Mouse (Mus musculus): ENCODE results near the gene Nptxr.

Nptxr gene

DNA sequence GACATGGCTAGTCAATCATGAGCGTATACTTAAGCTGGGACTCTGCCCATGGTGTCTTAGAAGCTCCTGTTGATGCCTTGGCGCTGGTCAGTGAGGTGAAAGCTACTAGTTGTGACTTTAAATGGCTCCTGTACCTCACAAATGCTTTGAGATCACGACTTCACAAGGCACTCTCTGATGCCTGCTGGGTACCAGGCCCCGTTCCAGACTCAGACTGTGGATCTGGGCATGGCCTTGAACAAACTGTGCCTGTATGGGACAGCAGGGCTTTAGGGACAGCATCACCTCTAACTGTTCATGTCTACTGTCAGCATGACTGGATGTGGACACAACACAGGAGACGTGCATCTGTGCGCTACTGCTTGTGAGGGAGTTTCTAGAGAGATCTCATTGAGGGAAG is 13.7 kb downstream of the Nptxr start:
- DNase-seq (ENCODE audit: low spot score in 2 of 2), result no peak

DNA sequence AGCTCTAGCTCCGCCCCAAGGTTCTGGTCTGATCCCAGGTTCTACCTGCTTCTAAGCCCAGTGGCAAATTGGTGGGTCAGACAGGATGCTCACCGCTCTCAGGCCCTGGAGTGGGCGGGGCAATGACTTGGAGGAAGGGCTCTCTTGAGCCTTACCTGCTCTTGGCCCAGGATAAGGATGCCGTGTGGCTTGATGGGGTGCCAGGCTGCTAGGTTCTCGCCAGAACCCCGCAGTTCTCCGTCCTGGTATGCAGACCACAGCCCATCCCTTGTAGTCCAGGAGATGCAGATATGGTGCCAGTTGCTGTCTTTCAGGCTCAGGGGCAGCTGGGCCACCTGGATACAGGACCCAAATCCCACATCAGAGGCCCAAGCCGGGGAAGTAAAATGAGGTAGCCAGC is 14.5 kb downstream of the Nptxr start:
- DNase-seq (ENCODE audit: low spot score in 2 of 2), result no peak

- DNase-seq (ENCODE audit: low spot score in 2 of 2), result no peak
Observed at GRCm38 (mm10) chr15:79787815-79788214, 16.8 kb downstream of the Nptxr start.

GRCm38 (mm10) chr15:79785056-79785455 is 19.5 kb downstream of the Nptxr start:
- DNase-seq (ENCODE audit: low spot score in 2 of 2), result no peak

DNA sequence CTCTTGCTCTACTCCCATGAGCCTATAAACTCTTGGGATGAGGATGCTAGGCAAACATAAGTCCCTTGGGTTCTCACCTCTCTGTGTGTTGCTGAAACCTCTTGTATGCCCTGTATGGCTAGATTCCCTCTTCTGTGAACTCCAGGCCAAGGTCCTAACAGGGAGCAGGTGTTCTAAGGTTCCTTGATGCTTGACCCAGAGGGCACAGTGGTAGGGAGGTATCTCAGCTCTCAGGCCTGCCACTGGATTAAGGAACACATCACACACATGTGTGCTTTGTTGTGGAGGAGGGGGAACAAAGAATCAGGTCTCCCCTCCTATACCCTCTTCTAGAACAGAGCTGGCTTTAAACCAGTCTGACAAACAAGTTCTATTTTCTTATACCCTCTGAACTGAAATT is 26.8 kb downstream of the Nptxr start, which contains the start of gene Dnal4:
TSS of gene Dnal4 (minus strand) at position 101 of the 400 bp plus-strand sequence.
- DNase-seq (ENCODE audit: low spot score in 2 of 2), result no peak

DNA sequence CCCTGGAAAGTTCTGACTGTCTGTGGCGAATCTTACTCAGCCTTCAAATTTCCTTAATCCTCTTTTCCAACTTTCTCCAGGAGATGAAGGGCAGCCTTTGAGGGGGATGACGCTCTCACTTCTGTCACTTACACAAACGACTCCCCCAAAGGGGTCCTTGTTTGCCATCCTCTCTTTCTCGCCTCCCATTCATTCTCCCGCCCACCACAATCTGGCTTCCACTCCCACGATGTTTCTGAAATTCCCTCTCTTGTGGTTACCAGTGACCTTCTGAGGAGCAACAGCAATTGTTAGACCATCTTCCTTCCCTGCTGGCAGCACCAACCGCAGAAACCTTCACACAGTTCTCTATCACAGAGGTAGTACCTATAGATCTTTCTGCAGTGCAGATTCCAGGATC is 28.9 kb downstream of the Nptxr start:
- DNase-seq (ENCODE audit: low spot score in 2 of 2), result no peak

- peak; percentile 90 to 96 for DNase-seq (ENCODE audit: low spot score in 2 of 2)
Observed at GRCm38 (mm10) chr15:79774117-79775027, 30.2 kb downstream of the Nptxr start.

DNA sequence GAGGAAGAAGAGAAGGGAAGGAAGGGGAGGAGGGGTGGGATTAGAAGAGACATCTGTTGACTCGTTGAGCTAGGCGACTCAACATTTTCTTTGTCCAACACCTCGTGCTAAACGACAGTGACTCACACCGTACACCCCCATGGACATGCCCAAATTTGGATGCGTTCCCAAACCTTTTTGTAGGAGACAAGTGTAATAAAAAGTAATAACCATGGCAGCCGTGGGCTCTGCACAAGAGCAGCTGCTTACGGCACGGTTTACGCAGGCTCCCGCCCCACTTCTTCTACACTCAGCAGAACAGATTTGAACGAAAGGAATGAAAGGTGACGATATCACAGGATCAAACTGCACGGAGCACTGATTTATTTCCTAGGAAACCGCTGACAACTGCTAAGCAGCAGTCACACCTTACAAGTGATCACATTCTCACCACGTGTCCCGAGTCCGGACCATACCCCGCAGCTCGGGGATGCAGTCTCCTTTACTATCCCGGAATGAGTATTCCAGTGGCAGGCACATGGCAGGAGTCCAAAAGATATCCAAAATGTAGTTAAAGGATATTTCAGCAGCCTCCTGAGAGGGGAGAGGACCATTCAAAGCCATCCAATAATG is 33.8 kb downstream of the Nptxr start:
- no peak for DNase-seq (ENCODE audit: low spot score in 2 of 2)

- DNase-seq (ENCODE audit: low spot score in 2 of 2), result no peak
Observed at GRCm38 (mm10) chr15:79768302-79768701, 36.3 kb downstream of the Nptxr start.

DNA sequence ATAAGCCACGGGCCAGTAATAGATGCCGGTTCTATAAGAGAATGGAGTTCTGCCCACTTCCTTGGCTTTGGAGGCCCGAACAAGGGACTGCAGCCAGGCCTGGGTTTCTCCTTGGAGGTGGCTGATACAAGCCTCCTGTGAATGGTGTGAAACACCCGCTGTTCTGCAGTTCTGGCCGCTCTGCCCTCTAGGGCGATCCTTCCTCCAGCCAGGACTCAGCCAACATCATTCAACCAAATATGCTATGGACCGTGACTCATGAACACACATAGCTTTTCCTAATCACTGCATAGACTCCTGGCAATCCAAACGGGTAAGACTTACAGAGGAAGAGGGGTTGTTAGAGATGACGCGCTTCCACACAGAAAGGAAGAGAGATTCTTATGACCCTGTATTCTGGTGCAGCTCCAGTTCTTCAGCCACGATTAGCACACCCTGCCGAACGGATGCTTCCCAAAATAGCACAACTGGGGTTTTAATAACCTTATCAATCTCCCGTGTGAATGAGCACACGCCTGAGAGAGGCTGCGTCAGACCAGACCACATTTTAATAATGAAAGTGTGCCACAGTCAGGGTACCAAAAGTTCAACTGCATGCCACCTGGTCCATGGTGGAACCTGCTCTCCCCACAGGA is 37.1 kb downstream of the Nptxr start:
- DNase-seq (ENCODE audit: low spot score in 2 of 2), result no peak

DNA sequence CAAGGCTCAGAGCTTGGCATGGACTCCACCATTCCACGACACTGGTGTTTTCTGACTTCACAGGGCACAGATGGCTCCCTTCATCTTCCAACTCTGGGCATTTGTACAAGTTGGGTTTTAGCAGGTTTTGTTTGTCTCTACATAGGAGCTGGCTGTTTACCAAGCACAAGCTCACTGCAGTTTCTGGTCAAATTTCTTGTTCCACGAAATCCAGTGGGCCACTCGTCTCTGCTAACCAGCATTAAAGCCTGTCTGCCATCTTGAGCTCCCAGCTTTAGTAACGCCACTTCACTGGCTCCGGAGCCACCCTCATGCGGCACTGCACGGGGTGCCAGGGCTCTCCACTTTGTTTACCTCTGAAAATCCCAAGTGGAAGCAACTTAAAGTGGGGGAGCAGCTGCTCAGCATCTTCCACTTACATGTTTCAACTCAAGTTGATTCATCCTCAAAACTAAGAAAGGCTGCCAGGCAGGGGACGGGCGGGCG is 37.9 kb downstream of the Nptxr start:
- DNase-seq (ENCODE audit: low spot score in 2 of 2), result no peak

- no peak for DNase-seq (ENCODE audit: low spot score in 2 of 2)
Observed at GRCm38 (mm10) chr15:79766168-79766567, 38.4 kb downstream of the Nptxr start.

- no peak for DNase-seq (ENCODE audit: low spot score in 2 of 2)
Observed at GRCm38 (mm10) chr15:79765361-79765760, 39.2 kb downstream of the Nptxr start.

GRCm38 (mm10) chr15:79764539-79765267 is 39.9 kb downstream of the Nptxr start:
- DNase-seq (ENCODE audit: low spot score in 2 of 2), result no peak

DNA sequence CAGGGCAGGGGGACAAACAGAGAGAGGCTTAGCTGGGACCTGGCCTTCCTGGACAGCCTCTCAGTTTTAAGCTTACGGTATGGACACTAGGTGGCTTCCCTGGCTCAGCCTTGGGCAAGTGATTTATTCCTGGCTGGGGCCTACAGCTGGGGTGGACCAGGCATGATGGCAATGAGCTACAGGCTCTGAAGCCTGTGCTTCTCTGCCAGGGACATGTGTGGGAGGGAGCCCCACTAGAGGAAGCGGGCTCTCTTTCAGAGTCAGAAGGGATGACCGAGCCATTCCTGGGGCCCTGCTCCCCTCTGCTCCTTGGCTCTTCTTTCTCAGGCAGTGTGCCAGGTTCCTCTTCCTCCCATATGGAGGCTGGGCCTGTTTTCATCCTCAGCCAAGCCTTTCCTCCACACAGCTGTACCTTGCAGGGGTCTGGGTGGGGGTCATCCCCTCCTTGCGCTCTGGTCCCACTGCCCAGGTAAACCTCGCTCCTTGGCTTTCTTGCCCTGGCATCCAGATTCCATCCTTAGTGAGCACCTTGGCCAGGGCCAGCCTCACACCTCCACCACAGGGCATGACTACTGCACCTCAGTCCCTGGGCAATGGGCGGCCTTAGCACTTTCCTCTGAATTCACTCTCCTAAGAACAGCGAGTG is 40.8 kb downstream of the Nptxr start:
- no peak for DNase-seq (ENCODE audit: low spot score in 2 of 2)

DNA sequence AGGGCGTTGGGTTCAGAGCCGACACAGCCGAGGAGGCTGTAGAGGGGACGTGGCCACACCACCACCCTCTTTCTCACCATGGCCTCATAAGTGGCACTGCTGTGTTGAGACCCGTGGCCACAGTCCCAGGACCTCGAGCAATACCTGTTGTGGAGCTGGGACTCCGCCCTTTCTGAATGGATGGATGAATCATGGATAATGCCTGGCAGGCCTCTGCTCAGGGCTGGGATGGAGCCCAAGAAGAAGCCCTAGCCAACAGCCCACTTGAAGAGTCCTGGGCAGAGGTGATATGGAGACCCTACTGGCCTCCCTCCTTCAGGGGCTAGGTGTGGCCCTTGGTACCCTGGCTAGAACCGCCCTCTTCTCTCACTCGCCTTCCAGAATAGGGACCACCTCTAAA is 41.6 kb downstream of the Nptxr start:
- no peak for DNase-seq (ENCODE audit: low spot score in 2 of 2)

DNA sequence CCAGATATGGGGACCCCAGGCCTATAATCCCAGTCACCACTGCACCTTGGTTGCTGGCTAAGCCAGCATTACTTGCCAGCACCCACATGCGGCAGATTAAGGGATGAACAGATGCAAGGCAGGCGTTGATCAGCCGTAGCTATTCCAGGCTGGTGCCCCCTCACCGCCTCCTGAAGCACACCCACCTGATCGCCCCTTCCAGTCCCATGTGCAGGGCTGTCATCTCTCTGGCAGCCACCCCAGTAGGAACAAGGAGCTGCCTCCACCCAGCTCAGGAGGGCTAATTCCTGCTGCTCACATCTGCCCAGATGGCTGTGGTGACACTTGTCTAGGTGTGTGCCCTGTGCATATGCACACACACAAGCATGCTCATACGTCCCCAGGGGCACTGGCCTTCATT is 43.6 kb downstream of the Nptxr start:
- DNase-seq (ENCODE audit: low spot score in 2 of 2), result no peak

DNA sequence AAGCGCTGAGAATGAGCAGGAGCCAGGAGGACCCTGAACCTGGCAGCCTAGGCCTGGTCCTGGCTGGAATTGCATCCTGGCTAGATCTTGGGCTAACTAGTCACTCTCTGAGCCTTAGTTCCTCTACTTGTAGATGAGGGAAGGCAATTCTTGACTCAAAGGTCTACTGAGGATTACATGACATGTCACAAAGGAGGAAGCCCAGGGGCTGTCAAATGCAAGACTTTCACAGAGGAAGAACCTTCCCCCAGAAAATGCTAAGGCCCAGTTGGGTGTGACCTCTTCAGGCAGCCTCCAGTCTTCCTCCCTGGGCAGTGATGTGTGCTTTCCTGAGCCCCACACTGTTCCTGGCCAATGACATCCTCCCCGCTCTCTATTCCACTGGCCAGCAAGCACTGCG is 47.4 kb downstream of the Nptxr start:
- DNase-seq (ENCODE audit: low spot score in 2 of 2), result no peak

GRCm38 (mm10) chr15:79755977-79756625 is 48.5 kb downstream of the Nptxr start:
- no peak for DNase-seq (ENCODE audit: low spot score in 2 of 2)

DNA sequence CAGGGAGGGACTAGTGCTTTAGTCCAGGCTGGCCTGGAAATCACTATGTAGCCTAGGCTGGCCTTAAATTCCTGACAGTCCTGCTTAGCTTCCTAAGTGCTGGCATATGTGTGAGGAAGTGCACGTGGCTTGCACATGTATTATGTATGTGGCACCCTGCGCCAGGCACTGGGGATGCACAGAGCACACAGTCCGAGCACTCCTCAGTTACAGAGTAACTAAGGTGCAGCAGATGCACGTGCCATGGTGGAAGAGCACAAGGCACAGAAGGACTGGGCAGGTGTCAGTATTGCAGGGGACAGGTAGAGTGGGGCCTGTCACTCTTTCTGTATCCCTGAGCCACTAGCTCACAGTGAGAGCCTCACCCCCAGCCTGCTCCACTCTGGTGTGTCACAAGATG is 49.4 kb downstream of the Nptxr start:
- DNase-seq (ENCODE audit: low spot score in 2 of 2), result no peak

DNA sequence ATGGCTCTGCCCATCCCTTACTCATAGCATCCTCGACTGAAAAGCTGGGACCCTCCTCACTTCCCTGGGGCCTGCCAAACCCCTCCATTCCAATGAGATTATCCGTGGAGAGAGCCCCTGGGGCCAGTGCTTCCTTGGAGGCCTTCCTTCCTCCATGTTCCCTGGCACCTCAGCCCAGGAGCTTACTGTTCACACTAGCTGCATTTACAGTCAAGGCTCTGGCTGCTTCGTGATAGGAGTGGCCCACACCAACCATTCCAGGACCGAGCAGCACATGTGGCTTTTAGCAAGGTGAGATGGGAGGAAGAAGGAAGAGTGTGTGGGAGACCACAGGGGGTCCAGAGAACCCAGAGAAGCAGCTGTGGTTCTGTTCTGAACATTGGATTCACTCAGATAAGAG is 50.7 kb downstream of the Nptxr start:
- no peak for DNase-seq (ENCODE audit: low spot score in 2 of 2)

Measured in spleen, postnatal 10 days (tissue).